Mouse (Mus musculus) urinary bladder, postnatal 14 days (tissue): ENCODE measurements at regions not wholly inside any gene's neighbourhood (a gene's known extent, or its start where the extent isn't known, plus 50 kb on each side); places are given as distances from the start of the nearest gene placed in this dataset.

Experiments used
- DNase-seq: peaks from one replicate; pipeline ENCODE4 v3.0.0; 2021; ENCODE audit warnings: low spot score

DNA sequence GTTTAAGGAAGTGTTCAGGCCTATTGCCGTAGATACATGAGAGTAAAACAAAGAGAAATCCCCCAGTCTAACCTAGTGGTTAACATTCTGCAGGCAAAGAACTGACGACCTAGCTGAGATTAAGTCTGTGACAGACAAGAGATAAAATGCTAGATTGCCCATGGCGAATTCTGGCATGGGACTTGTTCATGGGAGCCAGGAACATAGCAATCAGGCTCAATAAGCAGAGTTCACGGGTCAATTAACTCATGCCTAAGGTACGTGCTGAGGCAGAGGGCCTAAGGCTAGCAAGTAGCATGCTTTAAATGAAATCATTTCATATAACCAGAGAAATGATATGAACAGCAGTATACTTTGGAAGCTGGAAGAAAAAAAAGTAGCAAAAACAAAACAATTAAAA is 1119.2 kb upstream of the Adgrl2 start:
- no peak for DNase-seq

DNA sequence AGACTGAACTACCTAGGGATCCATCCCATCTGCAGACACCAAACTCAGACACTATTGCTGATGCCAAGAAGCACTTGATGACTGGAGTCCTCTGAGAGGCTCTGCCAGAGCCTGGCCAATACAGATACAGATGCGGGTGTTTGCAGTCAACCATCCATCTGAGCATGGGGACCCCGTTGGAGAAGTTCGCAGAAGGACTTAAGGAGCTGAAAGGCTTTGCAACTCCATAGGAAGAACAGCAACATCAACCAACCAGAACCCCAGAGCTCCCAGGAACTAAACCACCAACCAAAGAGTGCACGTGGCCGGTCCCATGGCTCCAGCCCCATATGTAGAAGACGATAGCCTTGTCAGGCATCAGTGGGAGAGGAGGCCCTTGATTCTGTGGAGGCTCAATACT is 1121.9 kb upstream of the Adgrl2 start:
- DNase-seq = no peak

DNA sequence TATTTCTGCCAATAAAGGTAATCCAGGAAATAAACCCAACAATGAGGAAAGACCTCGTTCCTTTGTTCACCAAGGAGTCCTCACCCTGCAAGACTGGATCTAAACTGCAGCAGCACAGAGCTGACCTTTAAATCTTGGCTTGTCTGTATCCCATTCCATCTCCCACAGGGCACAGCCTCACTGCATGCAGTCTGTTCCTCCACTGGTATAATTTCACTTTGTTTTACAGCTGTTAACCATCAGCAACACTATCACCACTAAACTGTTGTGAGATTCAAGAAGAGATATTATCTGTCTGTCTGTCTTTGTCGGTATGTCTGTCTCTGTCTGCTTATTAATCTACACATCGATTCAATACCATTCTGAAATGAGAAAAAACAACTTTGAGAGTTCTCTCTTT is 1129.5 kb upstream of the Adgrl2 start:
- no peak for DNase-seq

GRCm38 (mm10) chr3:150146635-150147034 is 1156.3 kb upstream of the Adgrl2 start:
- DNase-seq = no peak

DNA sequence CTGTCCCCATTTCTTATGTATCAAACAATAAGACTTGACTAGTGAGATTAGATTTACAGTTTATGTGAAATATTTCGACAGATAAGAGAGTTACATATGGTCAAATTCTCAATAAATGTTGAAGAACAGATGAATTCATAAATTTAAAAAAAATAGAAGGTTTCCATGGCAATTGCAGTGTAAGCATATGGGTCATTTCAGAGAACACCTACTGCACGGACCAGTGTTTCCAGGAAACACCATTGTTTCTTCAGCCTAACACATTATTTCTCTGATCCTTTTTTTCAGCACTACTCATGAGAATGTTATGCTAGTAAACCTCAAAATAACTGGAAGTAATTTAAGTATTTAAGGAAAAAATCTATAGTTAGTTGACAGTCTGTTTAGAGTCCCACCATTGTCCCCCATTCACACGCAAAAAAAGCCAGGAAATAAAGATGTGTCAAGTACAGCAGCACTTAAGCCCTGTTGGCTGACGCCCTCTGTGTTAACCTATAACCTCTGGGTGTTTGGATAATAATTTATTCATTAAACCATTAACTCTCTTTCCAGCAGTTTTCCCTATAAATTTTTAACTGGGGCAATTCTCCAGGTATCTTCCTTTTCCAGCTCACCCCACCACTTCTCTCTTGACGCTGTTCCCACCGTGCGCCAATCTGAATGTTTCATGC is 1160.9 kb upstream of the Adgrl2 start:
- no peak for DNase-seq

DNA sequence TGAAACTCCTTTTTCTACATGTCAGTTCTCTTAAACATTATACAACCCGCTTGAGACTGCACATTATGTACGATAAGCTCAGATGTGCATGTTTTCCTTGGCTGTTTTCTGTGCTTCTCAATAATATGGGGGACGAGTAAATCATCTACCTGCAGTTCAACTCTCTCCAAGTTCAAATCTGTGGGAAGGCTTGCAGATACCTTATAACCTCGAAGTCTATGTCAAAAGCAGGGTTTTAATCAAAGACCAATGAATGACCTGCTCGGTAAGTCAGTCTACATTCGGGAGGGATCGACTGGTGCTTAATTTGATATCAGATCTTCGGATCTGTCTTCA is 1161.4 kb upstream of the Adgrl2 start:
- no peak for DNase-seq

- no peak for DNase-seq
These were observed 1162.5 kb upstream of the Adgrl2 start for GRCm38 (mm10) chr3:150152893-150153292.

DNA sequence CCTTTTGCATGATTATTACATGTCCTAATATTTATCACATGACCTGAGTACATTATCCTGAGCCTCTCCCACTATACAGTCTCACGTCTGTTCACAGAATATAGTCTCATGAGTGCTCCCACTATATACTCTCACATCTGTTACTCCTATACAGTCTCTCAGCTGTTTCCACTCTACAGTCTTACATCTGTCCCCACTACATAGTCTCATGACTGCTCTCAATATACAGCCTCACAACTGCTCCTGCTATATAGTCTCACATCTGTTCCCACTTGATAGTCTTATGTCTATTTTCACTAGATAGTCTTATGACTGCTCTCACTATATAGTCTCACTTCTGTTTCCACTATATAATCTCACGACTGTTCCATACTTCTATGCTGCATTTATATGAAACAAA is 1195.5 kb upstream of the Adgrl2 start:
- no peak for DNase-seq

- no peak for DNase-seq
These were observed 1202.8 kb upstream of the Adgrl2 start for GRCm38 (mm10) chr3:150193132-150193531.

- DNase-seq = no peak
These were observed 1208.1 kb upstream of the Adgrl2 start for GRCm38 (mm10) chr3:150198492-150198891.

GRCm38 (mm10) chr3:150205902-150206301 is 1215.5 kb upstream of the Adgrl2 start:
- DNase-seq = no peak

GRCm38 (mm10) chr3:150233279-150233678 is 1204.4 kb upstream of the Adgrl4 start:
- DNase-seq = no peak

DNA sequence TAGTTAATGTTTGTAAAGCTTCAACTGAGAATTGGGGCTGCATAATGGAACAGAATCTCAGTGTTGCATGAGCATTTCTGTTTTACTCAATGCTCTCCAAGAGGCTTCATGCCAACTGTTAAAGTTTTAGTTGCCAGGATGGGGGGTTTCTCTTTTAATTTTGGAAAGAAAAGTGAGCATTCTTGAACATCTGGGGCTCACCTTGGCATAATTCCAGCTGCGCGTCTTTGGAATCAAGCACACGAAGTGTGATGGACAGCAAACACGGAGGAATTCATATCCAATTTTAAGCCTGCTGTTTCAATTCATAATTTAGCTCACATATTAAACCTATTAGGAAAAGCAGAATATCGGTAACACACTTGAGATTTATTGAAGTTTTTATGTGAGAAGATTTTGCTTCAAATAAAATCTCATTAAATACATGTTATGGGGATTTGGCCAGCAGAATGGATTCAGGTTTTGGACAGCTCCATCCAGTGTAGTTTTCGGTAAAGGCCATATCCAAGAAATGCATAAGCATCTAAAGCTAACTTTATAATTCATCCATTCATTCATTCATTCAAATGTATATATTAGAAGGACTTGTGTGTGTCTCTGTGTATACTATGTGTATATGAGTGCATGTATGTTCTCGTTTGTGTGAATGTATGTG is 1200.6 kb upstream of the Adgrl4 start:
- DNase-seq = no peak

DNA sequence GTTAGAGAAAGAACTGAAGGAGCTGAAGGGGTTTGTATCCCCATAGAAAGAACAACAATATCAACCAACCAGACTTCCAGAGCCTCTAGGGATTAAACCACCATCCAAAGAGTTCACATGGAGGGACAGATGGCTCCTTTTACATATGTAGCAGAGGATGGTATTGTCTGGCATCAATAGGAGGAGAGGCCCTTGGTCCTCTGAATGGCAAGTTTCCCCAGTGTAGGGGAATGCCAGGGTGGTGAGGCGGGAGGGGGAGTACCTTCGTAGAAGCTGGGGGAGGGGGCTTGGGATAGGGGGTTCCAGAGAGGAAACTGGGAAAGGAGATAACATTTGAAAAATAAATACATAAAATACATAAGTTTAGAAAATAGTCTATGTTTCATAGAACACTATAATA is 1162.6 kb upstream of the Adgrl4 start:
- no peak for DNase-seq

GRCm38 (mm10) chr3:150296057-150296710 is 1141.5 kb upstream of the Adgrl4 start:
- no peak for DNase-seq

DNA sequence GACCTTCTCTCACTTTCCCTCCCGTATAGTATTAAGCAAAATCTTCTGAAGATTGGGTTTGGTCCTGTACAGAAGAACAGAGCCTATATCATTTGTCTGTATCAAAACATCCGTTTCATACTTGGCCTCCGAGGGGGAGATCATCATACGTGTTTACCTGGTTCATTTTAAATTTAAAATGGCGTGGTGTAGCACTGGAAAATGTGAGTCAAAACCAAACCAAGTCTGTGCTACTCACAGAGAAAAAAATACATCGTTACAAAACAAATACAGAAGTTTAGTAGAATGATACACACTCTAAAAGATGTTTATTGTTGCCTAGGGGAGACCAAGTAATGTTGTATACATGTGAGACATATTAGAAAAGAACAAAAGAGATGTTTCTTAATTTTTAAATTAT is 1108.9 kb upstream of the Adgrl4 start:
- DNase-seq = no peak

- no peak for DNase-seq
These were observed 1085.5 kb upstream of the Adgrl4 start for GRCm38 (mm10) chr3:150352139-150352725.

DNA sequence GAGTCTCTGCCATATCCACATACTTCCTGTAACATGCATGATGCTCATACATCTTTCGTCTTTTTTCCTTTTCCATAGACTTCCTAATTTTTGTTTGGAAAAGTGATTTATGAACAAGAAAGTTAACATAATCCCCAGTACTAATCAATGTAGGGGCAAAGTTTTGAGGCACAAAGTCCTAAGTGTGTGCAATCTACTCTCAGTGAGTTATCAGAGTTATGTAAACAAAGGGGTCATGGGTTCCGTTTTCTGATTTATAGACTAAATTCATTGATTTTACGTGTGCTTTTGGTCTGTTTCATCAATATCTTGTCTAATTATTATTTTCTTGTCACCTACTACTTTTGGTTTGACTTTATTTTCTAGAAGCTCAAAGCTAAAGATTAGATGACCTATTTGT is 1071.9 kb upstream of the Adgrl4 start:
- no peak for DNase-seq

DNA sequence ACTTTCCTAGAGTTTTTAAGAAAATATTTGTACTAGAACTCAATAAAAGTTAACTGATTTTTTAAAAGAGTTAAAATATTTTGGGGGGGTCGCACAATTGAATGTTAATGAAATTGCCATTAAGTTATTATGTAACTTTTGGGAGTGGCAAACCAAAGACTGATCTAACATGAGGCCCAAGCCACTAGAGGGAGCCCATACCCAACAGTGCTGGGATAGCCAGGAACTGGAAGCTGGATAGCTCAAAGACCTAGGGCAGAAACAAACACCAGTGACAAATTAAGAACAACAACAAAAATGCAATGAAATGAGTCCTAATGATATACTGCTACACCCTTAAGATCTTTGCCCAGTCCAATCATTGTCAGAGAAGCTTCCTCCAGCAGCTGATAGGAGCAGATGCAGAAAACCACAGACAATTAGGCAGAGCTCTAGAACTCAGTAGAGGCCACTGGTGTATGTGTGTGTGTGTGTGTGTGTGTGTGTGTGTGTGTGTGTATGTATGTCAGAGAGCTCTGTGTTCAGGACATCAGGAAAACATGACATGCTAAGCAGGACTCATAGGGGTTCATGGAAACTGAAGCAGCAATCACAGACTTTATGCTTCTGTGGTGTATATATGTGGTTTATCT is 1052.6 kb upstream of the Adgrl4 start:
- peak; percentile 29 for DNase-seq

DNA sequence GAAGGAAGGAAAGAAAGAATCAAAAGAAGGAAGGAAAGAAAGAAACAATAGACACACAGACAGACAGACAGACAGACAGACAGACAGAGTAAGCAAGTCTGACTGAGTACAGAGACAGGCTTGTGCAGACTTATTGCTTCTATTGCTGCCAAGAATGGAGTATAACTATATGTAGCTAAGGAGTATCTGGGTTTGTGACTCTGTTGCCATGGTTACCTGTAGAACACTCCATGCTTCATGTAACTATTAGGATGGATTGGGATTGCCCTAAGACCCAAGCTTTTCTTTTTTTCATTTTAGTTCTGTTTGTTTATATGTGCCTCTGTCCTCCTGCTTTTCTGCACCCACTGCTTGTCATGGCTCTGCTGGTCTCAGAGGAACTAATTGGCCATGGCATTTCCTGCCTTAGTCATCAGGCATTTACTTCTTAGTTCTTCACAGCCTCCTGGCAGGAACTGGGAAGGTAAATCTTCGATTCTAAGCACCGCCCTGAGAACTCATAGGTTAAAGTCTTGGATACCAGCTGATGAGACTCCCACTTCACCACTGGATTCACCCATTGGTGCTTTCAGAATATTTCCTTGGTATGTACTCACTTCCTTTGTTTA is 1035.9 kb upstream of the Adgrl4 start:
- DNase-seq = no peak

- DNase-seq = no peak
These were observed 1031.6 kb upstream of the Adgrl4 start for GRCm38 (mm10) chr3:150406086-150406485.

- DNase-seq = no peak
These were observed 1022.4 kb upstream of the Adgrl4 start for GRCm38 (mm10) chr3:150415277-150415676.
